Mouse (Mus musculus): Measurements from ENCODE around the gene Rufy3. TPM values are rescaled to one million over a fixed set of nuclear protein-coding genes. Genes with fewer than 3 reads are reported as not detected.

Rufy3 gene
- polyA plus RNA-seq (2012; rRNA removed; ENCODE audit: low replicate concordance) = 4.1 and 5.3 TPM in 2 replicates

GRCm38 (mm10) chr5:88564501-88565147 lies at the start of gene Rufy3:
Gene Rufy3, plus strand, starts transcription at chr5:88565040.

GRCm38 (mm10) chr5:88527657-88528056 lies 37.2 kb upstream of the Rufy3 start, which contains the start of gene Jchain:
Gene Jchain, minus strand, starts transcription at chr5:88527891.

DNA sequence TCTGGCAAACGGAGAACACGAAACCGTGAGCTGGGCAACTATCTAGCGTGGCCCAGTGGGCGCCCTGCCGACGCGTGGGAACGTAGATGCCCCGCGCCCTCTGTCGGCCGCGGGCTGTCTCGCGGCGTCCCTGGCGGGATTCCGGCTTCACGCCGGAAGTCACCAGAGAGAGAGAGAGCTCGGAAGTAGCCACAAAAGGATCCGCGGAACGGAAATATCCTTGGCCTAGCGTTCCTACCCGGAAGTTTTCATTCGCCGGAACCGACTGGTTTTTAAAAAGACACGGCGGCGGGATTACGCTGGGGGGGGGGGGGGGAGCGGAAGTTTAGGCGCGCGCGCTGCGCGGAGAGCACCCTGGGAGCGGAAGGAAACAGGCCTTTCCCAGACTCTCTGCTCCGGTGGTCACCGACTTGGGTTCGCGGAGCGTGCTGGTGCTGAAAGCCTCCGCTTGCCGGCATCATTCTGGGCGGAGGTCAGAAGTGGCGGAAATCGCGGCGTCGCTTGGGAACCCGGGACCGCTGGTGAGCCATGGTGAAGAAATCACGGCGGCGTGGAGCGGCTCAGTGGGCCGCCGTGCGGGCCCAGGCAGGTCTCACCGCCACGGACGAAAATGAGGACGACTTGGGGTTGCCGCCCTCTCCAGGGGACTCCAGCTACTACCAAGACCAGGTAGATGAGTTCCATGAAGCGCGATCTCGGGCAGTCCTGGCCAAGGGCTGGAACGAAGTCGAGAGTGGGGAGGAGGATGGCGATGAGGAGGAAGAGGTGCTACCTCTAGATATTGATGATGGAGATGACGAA lies 10.6 kb upstream of the Rufy3 start, which contains the start of gene Utp3:
TSS of gene Utp3 (plus strand) at position 377 of the 801 bp plus-strand sequence.

DNA sequence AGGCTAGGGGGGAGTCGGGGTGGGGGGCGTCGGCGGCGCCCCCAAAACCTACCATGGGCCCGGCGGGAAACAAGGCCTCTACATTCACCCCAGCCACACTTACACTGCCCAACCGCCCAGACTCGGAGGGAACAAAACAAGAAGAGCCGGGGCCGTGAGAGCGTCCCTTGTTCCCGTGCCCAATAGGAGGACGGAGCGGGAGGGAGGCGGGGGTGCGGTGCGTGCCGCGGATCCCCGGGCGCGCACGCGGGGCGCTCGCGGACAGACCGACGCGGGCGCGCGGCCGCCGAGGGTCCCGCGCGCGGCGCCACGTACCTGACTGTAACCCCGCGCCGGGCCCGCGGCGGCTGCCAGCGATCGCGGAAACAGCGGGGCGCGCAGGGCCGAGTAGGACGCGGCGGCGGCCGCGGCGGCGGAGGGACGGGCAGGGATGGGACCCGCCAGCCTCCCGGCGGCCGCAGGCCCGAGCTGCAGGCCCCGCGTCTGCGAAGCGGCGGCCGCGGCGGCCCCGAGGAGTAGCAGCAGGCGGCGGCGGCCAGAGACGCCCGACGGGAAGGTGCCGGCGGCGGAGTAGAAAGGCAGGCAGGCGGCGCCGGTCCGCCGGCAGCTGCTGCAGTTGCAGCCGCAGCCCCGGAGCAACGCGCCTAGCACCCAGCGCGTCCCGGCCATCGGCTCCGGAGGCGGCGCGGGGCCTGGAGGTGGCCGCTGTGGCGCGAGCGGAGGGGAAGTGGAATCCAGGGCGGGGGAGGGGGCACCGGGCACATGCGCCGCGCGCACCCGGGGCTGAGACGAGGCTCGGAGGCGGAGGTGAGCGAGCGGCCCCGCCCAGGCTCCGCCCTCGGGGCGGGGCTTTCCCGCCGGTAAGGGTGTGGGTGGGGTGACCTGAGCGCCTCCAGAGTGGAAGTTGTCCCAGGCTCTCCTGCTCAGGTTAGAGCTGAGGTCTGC lies 110.9 kb downstream of the Rufy3 start, which contains the start of gene Grsf1:
TSS of gene Grsf1 (minus strand) at position 729 of the 945 bp plus-strand sequence.

Other genes with a start within 250 kb of the Rufy3 start
- gene Prol1, start 247.7 kb upstream of the Rufy3 start, polyA plus RNA-seq (2012; rRNA removed; ENCODE audit: low replicate concordance) = not detected in 2 replicates
- not detected in 2 replicates for gene Amtn, start 188.9 kb upstream of the Rufy3 start, polyA plus RNA-seq (2012; rRNA removed; ENCODE audit: low replicate concordance)
- gene Ambn, start 109.0 kb upstream of the Rufy3 start, polyA plus RNA-seq (2012; rRNA removed; ENCODE audit: low replicate concordance) = not detected in 2 replicates
- gene Enam, start 77.1 kb upstream of the Rufy3 start, polyA plus RNA-seq (2012; rRNA removed; ENCODE audit: low replicate concordance) = not detected in 2 replicates
- 16.2 and 22.2 TPM in 2 replicates for gene Jchain, start 37.1 kb upstream of the Rufy3 start, polyA plus RNA-seq (2012; rRNA removed; ENCODE audit: low replicate concordance)
- 6.4 and 10.4 TPM in 2 replicates for gene Utp3, start 10.6 kb upstream of the Rufy3 start, polyA plus RNA-seq (2012; rRNA removed; ENCODE audit: low replicate concordance)
- gene Grsf1, start 111.1 kb downstream of the Rufy3 start, polyA plus RNA-seq (2012; rRNA removed; ENCODE audit: low replicate concordance) = 20.7 and 35.7 TPM in 2 replicates
- gene Mob1b, start 155.8 kb downstream of the Rufy3 start, polyA plus RNA-seq (2012; rRNA removed; ENCODE audit: low replicate concordance) = 2.2 and 4.6 TPM in 2 replicates
- gene Dck, start 200.0 kb downstream of the Rufy3 start, polyA plus RNA-seq (2012; rRNA removed; ENCODE audit: low replicate concordance) = 4.5 and 5.5 TPM in 2 replicates